Mouse (Mus musculus) hindbrain, embryonic 16.5 days (tissue): ENCODE data around the gene Flt3. TPM values are rescaled to one million over a fixed set of nuclear protein-coding genes. Genes with fewer than 3 reads are reported as not detected.

ENCODE experiments used
- ATAC-seq: fragments of 200-750 bp; cut with Nextera tagmentation; 2 replicates; pipeline ENCODE4 v1.8.0; 2017; ENCODE audit warnings: moderate TSS enrichment, moderate library complexity
- H3K27ac ChIP-seq: fragments of 300-500 bp; sonication (generic); 2 replicates; pipeline ENCODE4 v1.5.1; 2014; ENCODE audit warnings: low read depth, mild to moderate bottlenecking, control low read depth, low read length, moderate library complexity
- H3K27me3 ChIP-seq: fragments of 300-500 bp; sonication (generic); replicated peaks from 2 replicates; pipeline ENCODE4 v1.6.1; 2014; ENCODE audit warnings: low read length; ENCODE audit not compliant: control insufficient read depth, insufficient read depth
- H3K36me3 ChIP-seq: fragments of 300-500 bp; sonication (generic); 2 replicates; pipeline ENCODE4 v1.6.1; 2014; ENCODE audit warnings: mild to moderate bottlenecking, low read length, moderate library complexity, mixed read lengths; ENCODE audit not compliant: control insufficient read depth, insufficient read depth
- H3K4me1 ChIP-seq: fragments of 300-500 bp; sonication (generic); 2 replicates; pipeline ENCODE4 v1.6.1; 2014; ENCODE audit warnings: low read depth, low read length; ENCODE audit not compliant: control insufficient read depth, insufficient read depth
- H3K4me2 ChIP-seq: fragments of 300-500 bp; sonication (generic); 2 replicates; pipeline ENCODE4 v1.6.1; 2014; ENCODE audit warnings: mild to moderate bottlenecking, low read length, control low read depth, moderate library complexity
- H3K4me3 ChIP-seq: fragments of 300-500 bp; sonication (generic); 2 replicates; pipeline ENCODE4 v1.5.1; 2014; ENCODE audit warnings: mild to moderate bottlenecking, low read length, control low read depth, moderate library complexity
- H3K9ac ChIP-seq: fragments of 300-500 bp; sonication (generic); 2 replicates; pipeline ENCODE4 v1.6.1; 2014; ENCODE audit warnings: low read depth, mild to moderate bottlenecking, control low read depth, low read length, moderate library complexity
- H3K9me3 ChIP-seq: fragments of 300-500 bp; sonication (generic); 2 replicates; pipeline ENCODE4 v1.6.1; 2014; ENCODE audit warnings: mild to moderate bottlenecking, low read length, moderate library complexity; ENCODE audit not compliant: control insufficient read depth
- WGBS: fragments of 180-500 bp; shearing (Covaris S2); extraction: QIAGEN DNeasy Blood & Tissue Kit; methylation state at CpG from one replicate; pipeline ENCODE4 v1.1.7; 2014; 5-methylcytosine and 5-hydroxymethylcytosine counted together
- polyA plus RNA-seq: library from polyadenylated mRNA; unstranded; fragments of >200 nt; fragmentation: Nextera tagmentation; extraction: Ambion mirVana; gene quantifications from 2 replicates; pipeline ENCODE4 v1.2.1, GENCODE M21; 2015

Flt3 gene
- polyA plus RNA-seq, 1 experiment from 2014 or later: 2.3 TPM

GRCm38 (mm10) chr5:147368221-147368620 is 32.1 kb downstream of the Flt3 start:
- Histone ChIP-seq H3K27me3 (no peaks in the 10 kb centered on the region), H3K36me3 (no peaks in the 10 kb centered on the region), H3K9me3 (no peaks in the 10 kb centered on the region), H3K4me2 (no peak overlapping the region), H3K9ac (no peak overlapping the region), H3K4me1 (no peaks in the 10 kb centered on the region), H3K27ac (no peak overlapping the region), H3K4me3 (no peak overlapping the region)
- 88% methylated on average over 6 of the region's 6 CpGs for WGBS
- no peak; the same call in 1 of the 2 replicates for ATAC-seq

GRCm38 (mm10) chr5:147365995-147366765 is 34.1 kb downstream of the Flt3 start:
- Histone ChIP-seq H3K4me1 (no peaks in the 10 kb centered on the region), H3K4me2 (no peak overlapping the region), H3K36me3 (no peaks in the 10 kb centered on the region), H3K27ac (no peak overlapping the region), H3K4me3 (no peak overlapping the region), H3K9me3 (no peaks in the 10 kb centered on the region), H3K27me3 (no peaks in the 10 kb centered on the region), H3K9ac (no peak overlapping the region)
- ATAC-seq: no peak
- 72% methylated on average over 16 of the region's 16 CpGs for WGBS

- H3K27me3 ChIP-seq: no peaks in the 10 kb centered on the region
- H3K9me3 ChIP-seq: no peaks in the 10 kb centered on the region
- H3K36me3 ChIP-seq: no peaks in the 10 kb centered on the region
- no peak overlapping the region for H3K4me2 ChIP-seq
- H3K4me3 ChIP-seq: no peak overlapping the region
- no peak overlapping the region for H3K9ac ChIP-seq
- no peaks in the 10 kb centered on the region for H3K4me1 ChIP-seq
- ATAC-seq: no peak
- WGBS: 80% methylated on average over 12 of the region's 12 CpGs
- no peak overlapping the region for H3K27ac ChIP-seq
Measured at GRCm38 (mm10) chr5:147363054-147363453, 37.2 kb downstream of the Flt3 start.

GRCm38 (mm10) chr5:147358481-147358880 is 41.8 kb downstream of the Flt3 start:
- Histone ChIP-seq H3K4me2 (no peak overlapping the region), H3K36me3 (no peaks in the 10 kb centered on the region), H3K27me3 (no peaks in the 10 kb centered on the region), H3K9me3 (no peaks in the 10 kb centered on the region), H3K27ac (no peak overlapping the region), H3K4me3 (no peak overlapping the region), H3K9ac (no peak overlapping the region), H3K4me1 (no peaks in the 10 kb centered on the region)
- ATAC-seq: no peak
- 87% methylated on average over 11 of the region's 11 CpGs for WGBS

- WGBS: 48% methylated on average over 3 of the region's 3 CpGs
- Histone ChIP-seq H3K4me2 (no peak overlapping the region), H3K4me1 (no peaks in the 10 kb centered on the region), H3K4me3 (no peak overlapping the region), H3K27me3 (no peaks in the 10 kb centered on the region), H3K9ac (no peak overlapping the region), H3K27ac (no peak overlapping the region), H3K9me3 (no peaks in the 10 kb centered on the region), H3K36me3 (no peaks in the 10 kb centered on the region)
- ATAC-seq: no peak
Measured at GRCm38 (mm10) chr5:147357536-147357935, 42.8 kb downstream of the Flt3 start.

- no peaks in the 10 kb centered on the region for H3K9me3 ChIP-seq
- H3K9ac ChIP-seq: no peak overlapping the region
- ATAC-seq: no peak
- no peak overlapping the region for H3K4me3 ChIP-seq
- no peaks in the 10 kb centered on the region for H3K27me3 ChIP-seq
- H3K27ac ChIP-seq: no peak overlapping the region
- H3K4me2 ChIP-seq: no peak overlapping the region
- 93% methylated on average over 13 of the region's 13 CpGs for WGBS
- H3K4me1 ChIP-seq: no peaks in the 10 kb centered on the region
- H3K36me3 ChIP-seq: no peaks in the 10 kb centered on the region
Measured at GRCm38 (mm10) chr5:147356260-147357055, 43.8 kb downstream of the Flt3 start.

- no peaks in the 10 kb centered on the region for H3K9me3 ChIP-seq
- no peak overlapping the region for H3K27ac ChIP-seq
- WGBS: 89% methylated on average over 3 of the region's 3 CpGs
- no peak overlapping the region for H3K4me3 ChIP-seq
- H3K9ac ChIP-seq: no peak overlapping the region
- H3K4me2 ChIP-seq: no peak overlapping the region
- H3K4me1 ChIP-seq: no peaks in the 10 kb centered on the region
- H3K27me3 ChIP-seq: no peaks in the 10 kb centered on the region
- no peak for ATAC-seq
- H3K36me3 ChIP-seq: no peaks in the 10 kb centered on the region
Measured at GRCm38 (mm10) chr5:147355788-147356187, 44.5 kb downstream of the Flt3 start.

GRCm38 (mm10) chr5:147354985-147355384 is 45.3 kb downstream of the Flt3 start:
- no peak overlapping the region for H3K27ac ChIP-seq
- 66% methylated on average over 8 of the region's 8 CpGs for WGBS
- no peaks in the 10 kb centered on the region for H3K36me3 ChIP-seq
- no peak overlapping the region for H3K4me2 ChIP-seq
- no peaks in the 10 kb centered on the region for H3K4me1 ChIP-seq
- H3K9ac ChIP-seq: no peak overlapping the region
- no peak overlapping the region for H3K4me3 ChIP-seq
- no peak for ATAC-seq
- no peaks in the 10 kb centered on the region for H3K27me3 ChIP-seq
- no peaks in the 10 kb centered on the region for H3K9me3 ChIP-seq

GRCm38 (mm10) chr5:147354161-147354780 is 46.0 kb downstream of the Flt3 start:
- 65% methylated on average over 17 of the region's 17 CpGs for WGBS
- H3K4me3 ChIP-seq: no peak overlapping the region
- peak overlapping the region; percentile 3; the same call in 1 of the 2 replicates for H3K9ac ChIP-seq
- no peaks in the 10 kb centered on the region for H3K4me1 ChIP-seq
- H3K27ac ChIP-seq: no peak overlapping the region
- no peaks in the 10 kb centered on the region for H3K9me3 ChIP-seq
- H3K27me3 ChIP-seq: no peaks in the 10 kb centered on the region
- no peak overlapping the region for H3K4me2 ChIP-seq
- H3K36me3 ChIP-seq: no peaks in the 10 kb centered on the region
- no peak for ATAC-seq
